Mouse (Mus musculus): ENCODE data around the gene Cox17. TPM values are rescaled to one million over a fixed set of nuclear protein-coding genes. Genes with fewer than 3 reads are reported as not detected.

Cox17 gene
- polyA plus RNA-seq, 1 experiment from 2014 or later, result 118 TPM

DNA sequence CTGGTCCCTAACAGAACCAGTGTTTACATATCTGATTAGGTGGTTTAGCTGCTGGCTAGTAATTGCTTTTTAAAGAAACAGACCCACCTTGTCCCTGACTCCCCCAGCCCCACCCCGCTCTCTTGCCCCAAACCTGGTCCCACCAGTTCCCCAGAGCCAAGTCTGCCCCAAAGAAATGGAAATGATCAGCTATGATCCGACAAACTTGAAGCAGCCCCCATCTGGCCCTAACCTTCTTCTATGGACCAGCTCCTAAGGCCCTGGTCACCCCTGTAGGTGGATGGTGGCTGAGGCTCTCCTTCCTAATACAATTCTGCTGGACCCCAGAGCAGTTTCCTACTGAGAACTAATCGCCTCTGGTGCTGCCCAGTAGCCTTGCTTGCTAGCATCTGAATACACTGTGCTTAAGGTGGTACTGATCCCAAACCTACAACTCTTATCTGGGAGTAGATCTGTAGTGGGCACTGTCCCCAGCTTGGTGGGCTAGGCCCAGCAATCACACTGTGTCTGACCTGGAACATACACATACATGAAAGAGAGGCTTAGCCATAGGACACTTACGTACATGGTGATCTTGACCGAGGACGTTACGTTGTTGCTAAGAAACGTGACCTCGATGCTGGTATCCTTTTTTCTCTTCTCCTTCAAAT lies 53.6 kb downstream of the Cox17 start:
- H3K9ac ChIP-seq (replicated peaks), result 0 out of 2 replicates have a peak overlapping the region, but pooled peaks have one; percentile 17
- WGBS, result 73% methylated on average over 9 of the region's 9 CpGs

DNA sequence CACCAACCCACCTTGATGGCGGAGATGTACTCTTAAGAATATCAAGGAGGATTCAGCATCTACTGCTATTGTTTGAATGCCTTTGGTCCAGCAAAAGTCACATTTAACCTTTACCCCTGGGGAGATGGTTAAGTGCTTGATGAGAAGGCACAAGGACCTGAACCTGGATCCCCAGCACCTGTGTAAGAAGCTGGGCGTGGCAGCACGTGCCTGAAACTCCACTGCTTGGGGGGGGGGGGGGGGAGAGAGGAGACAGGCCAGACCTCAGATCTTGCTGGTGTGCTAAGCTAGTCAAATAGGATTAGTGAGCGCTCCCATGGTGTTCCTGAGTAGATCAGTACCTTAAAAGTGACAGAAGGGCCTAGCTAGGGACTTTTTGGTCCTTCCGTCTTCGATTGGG lies 54.7 kb downstream of the Cox17 start:
- ATAC-seq (ENCODE audit: low FRiP score, low read depth), result no peak

More for the DNA sequence above, 53.6 kb downstream of the Cox17 start:
- peaks cover 15% of the 10 kb centered on the region for H3K4me1 ChIP-seq
- no peaks in the 10 kb centered on the region for H3K9me3 ChIP-seq
- H3K27ac ChIP-seq (replicated peaks), result peak overlapping the region; percentile 35
- peak overlapping the region; percentile 48 for H3K4me2 ChIP-seq (replicated peaks)
- ATAC-seq (ENCODE audit: low FRiP score, low read depth), result peak; percentile 44
- H3K27me3 ChIP-seq, result no peaks in the 10 kb centered on the region; the same call in 1 of the 2 replicates
- no peaks in the 10 kb centered on the region for H3K36me3 ChIP-seq
- peak overlapping the region; percentile 25; the same call in 1 of the 2 replicates for H3K4me3 ChIP-seq

More for the DNA sequence above, 54.7 kb downstream of the Cox17 start:
- Histone ChIP-seq H3K36me3 (no peaks in the 10 kb centered on the region), H3K27me3 (no peaks in the 10 kb centered on the region; the same call in 1 of the 2 replicates), H3K4me1 (peaks cover 15% of the 10 kb centered on the region), H3K4me2 (replicated peaks) (no peak overlapping the region), H3K9me3 (no peaks in the 10 kb centered on the region), H3K4me3 (no peak overlapping the region), H3K9ac (replicated peaks) (no peak overlapping the region), H3K27ac (replicated peaks) (no peak overlapping the region)
- 72% methylated on average over 6 of the region's 6 CpGs for WGBS

Other genes starting within 250 kb of the Cox17 start
- gene Nr1i2, start 52.2 kb upstream of the Cox17 start, polyA plus RNA-seq (2016; fragmentation: Nextera tagmentation; extraction: Ambion mirVana), result not detected in 2 replicates
- 0.51 and 0.59 TPM in 2 replicates for gene Maats1, start 4.8 kb upstream of the Cox17 start, polyA plus RNA-seq (2016; fragmentation: Nextera tagmentation; extraction: Ambion mirVana)
- gene Gm21987, start within 50 bp of the Cox17 start, polyA plus RNA-seq (2016; fragmentation: Nextera tagmentation; extraction: Ambion mirVana), result not detected in 2 replicates
- 0.51 and 0.57 TPM in 2 replicates for gene Popdc2, start 15.2 kb downstream of the Cox17 start, polyA plus RNA-seq (2016; fragmentation: Nextera tagmentation; extraction: Ambion mirVana)
- gene Pla1a, start 86.2 kb downstream of the Cox17 start, polyA plus RNA-seq (2016; fragmentation: Nextera tagmentation; extraction: Ambion mirVana), result 0.18 and 0.41 TPM in 2 replicates
- 138 and 141 TPM in 2 replicates for gene Adprh, start 105.7 kb downstream of the Cox17 start, polyA plus RNA-seq (2016; fragmentation: Nextera tagmentation; extraction: Ambion mirVana)
- 0.67 and 0.87 TPM in 2 replicates for gene Cd80, start 108.6 kb downstream of the Cox17 start, polyA plus RNA-seq (2016; fragmentation: Nextera tagmentation; extraction: Ambion mirVana)
- 35.2 and 37.0 TPM in 2 replicates for gene Timmdc1, start 175.7 kb downstream of the Cox17 start, polyA plus RNA-seq (2016; fragmentation: Nextera tagmentation; extraction: Ambion mirVana)
- gene Poglut1, start 203.3 kb downstream of the Cox17 start, polyA plus RNA-seq (2016; fragmentation: Nextera tagmentation; extraction: Ambion mirVana), result 70.0 and 72.5 TPM in 2 replicates
- gene Tmem39a, start 211.7 kb downstream of the Cox17 start, polyA plus RNA-seq (2016; fragmentation: Nextera tagmentation; extraction: Ambion mirVana), result 66.3 and 69.1 TPM in 2 replicates